In genomic region chr11:19963717-19964141, GRCm38 (mm10) we compare ENCODE assay signal across 8 mouse cellular contexts. TPM values are rescaled to one million over a fixed set of nuclear protein-coding genes. Genes with fewer than 3 reads are reported as not detected.
A peak's percentile ranks its signal among the peaks of the same experiment; 100 is the strongest.
DNase-seq lines count a peak whose midpoint lies in the region; ATAC-seq and TF ChIP-seq lines count a peak whose summit lies in the region.

No protein-coding gene starts in this region.

- no peaks in the 10 kb centered on the region for H3K27me3 ChIP-seq in forebrain, embryonic 13.5 days
- H3K27me3 ChIP-seq in forebrain, postnatal 0 days (ENCODE audit: insufficient read depth, low read length), result no peaks in the 10 kb centered on the region
- no peaks in the 10 kb centered on the region for H3K27me3 ChIP-seq in intestine, postnatal 0 days (replicated peaks; ENCODE audit: control insufficient read depth, insufficient read depth, low read length)
- no peaks in the 10 kb centered on the region for H3K27me3 ChIP-seq in lung, embryonic 15.5 days

- H3K4me2 ChIP-seq in forebrain, embryonic 13.5 days, result no peak overlapping the region
- H3K4me2 ChIP-seq in forebrain, postnatal 0 days (ENCODE audit: low read depth), result no peak overlapping the region
- no peak overlapping the region for H3K4me2 ChIP-seq in intestine, postnatal 0 days (replicated peaks; ENCODE audit: low read depth)
- peak overlapping the region; percentile 34; the same call in 1 of the 2 replicates for H3K4me2 ChIP-seq in lung, embryonic 15.5 days

- no peaks in the 10 kb centered on the region for H3K36me3 ChIP-seq in forebrain, embryonic 13.5 days (ENCODE audit: poor library complexity, severe bottlenecking)
- 0 out of 2 replicates have a peak, but pooled peaks cover 6% of the 10 kb centered on the region for H3K36me3 ChIP-seq in forebrain, postnatal 0 days (ENCODE audit: insufficient read depth)
- H3K36me3 ChIP-seq in intestine, postnatal 0 days (ENCODE audit: control insufficient read depth, insufficient read depth), result no peaks in the 10 kb centered on the region
- no peaks in the 10 kb centered on the region for H3K36me3 ChIP-seq in lung, embryonic 15.5 days

- peaks cover 14% of the 10 kb centered on the region for H3K4me1 ChIP-seq in forebrain, embryonic 13.5 days
- H3K4me1 ChIP-seq in forebrain, postnatal 0 days (ENCODE audit: insufficient read depth), result no peaks in the 10 kb centered on the region
- H3K4me1 ChIP-seq in brown adipose tissue, adult 24 weeks (ENCODE audit: control insufficient read depth, insufficient read depth, insufficient read length, low read length), result peaks cover 46% of the 10 kb centered on the region
- peaks cover 18% of the 10 kb centered on the region for H3K4me1 ChIP-seq in intestine, postnatal 0 days (replicated peaks; ENCODE audit: control insufficient read depth, insufficient read depth, low read length)
- H3K4me1 ChIP-seq in lung, embryonic 15.5 days, result peaks cover 66% of the 10 kb centered on the region

- TF ChIP-seq CTCF in forebrain, postnatal 0 days (IDR thresholded peaks at IDR 0.05; ENCODE audit: low read depth), result no peak
- no peak for TF ChIP-seq CTCF in intestine, postnatal 0 days (IDR thresholded peaks at IDR 0.05; ENCODE audit: low read depth)

- ATAC-seq in forebrain, embryonic 13.5 days, result no peak
- ATAC-seq in forebrain, postnatal 0 days, result no peak
- peak; percentile 15; the same call in 1 of the 2 replicates for ATAC-seq in intestine, postnatal 0 days
- no peak for ATAC-seq in lung, embryonic 15.5 days (ENCODE audit: borderline replicate concordance, extremely low read depth, low FRiP score, low TSS enrichment)

- no peak overlapping the region for H3K9ac ChIP-seq in forebrain, embryonic 13.5 days
- no peak overlapping the region for H3K9ac ChIP-seq in forebrain, postnatal 0 days
- no peak overlapping the region for H3K9ac ChIP-seq in intestine, postnatal 0 days (ENCODE audit: low read depth, low read length)
- H3K9ac ChIP-seq in lung, embryonic 15.5 days, result no peak overlapping the region

- 88% methylated on average over 12 of the region's 12 CpGs for WGBS in forebrain, embryonic 13.5 days
- WGBS in forebrain, postnatal 0 days, result 70% methylated on average over 12 of the region's 12 CpGs
- WGBS in intestine, postnatal 0 days, result 14% methylated on average over 12 of the region's 12 CpGs
- 11% methylated on average over 12 of the region's 12 CpGs for WGBS in lung, embryonic 15.5 days

- H3K4me3 ChIP-seq in forebrain, embryonic 13.5 days, result no peak overlapping the region
- no peak overlapping the region for H3K4me3 ChIP-seq in forebrain, postnatal 0 days (ENCODE audit: low read depth, low read length)
- peak overlapping the region; percentile 50 for H3K4me3 ChIP-seq in brown adipose tissue, adult 24 weeks (ENCODE audit: insufficient read depth, low read depth, low read length)
- no peak overlapping the region for H3K4me3 ChIP-seq in intestine, postnatal 0 days (ENCODE audit: low read depth, low read length)
- no peak overlapping the region for H3K4me3 ChIP-seq in lung, embryonic 15.5 days

- H3K27ac ChIP-seq in forebrain, embryonic 13.5 days, result peak overlapping the region; percentile 10; the same call in 1 of the 2 replicates
- H3K27ac ChIP-seq in forebrain, postnatal 0 days (ENCODE audit: low read depth, low read length), result no peak overlapping the region
- peak overlapping the region; percentile 95 for H3K27ac ChIP-seq in brown adipose tissue, adult 24 weeks (replicated peaks; ENCODE audit: low read depth, low read length)
- peak overlapping the region; percentile 74 for H3K27ac ChIP-seq in intestine, postnatal 0 days (ENCODE audit: low read depth, low read length)
- H3K27ac ChIP-seq in lung, embryonic 15.5 days, result peak overlapping the region; percentile 57

- no peaks in the 10 kb centered on the region for H3K9me3 ChIP-seq in forebrain, embryonic 13.5 days (replicated peaks)
- H3K9me3 ChIP-seq in forebrain, postnatal 0 days (ENCODE audit: low read length), result no peaks in the 10 kb centered on the region
- H3K9me3 ChIP-seq in intestine, postnatal 0 days (ENCODE audit: control insufficient read depth), result no peaks in the 10 kb centered on the region
- no peaks in the 10 kb centered on the region for H3K9me3 ChIP-seq in lung, embryonic 15.5 days

- DNase-seq in forebrain, postnatal 0 days, result no peak
- DNase-seq in urinary bladder, postnatal 4 days (ENCODE audit: low spot score in 2 of 2), result no peak
- DNase-seq in urinary bladder, adult 18-20 months (ENCODE audit: low spot score in 2 of 2), result no peak
- DNase-seq in layer of hippocampus, postnatal 10 days (ENCODE audit: low spot score in 2 of 2), result no peak

RNA-seq across cellular contexts. Expression of gene Spred2, which starts 39.6 kb away (rescaled TPM):
- polyA plus RNA-seq in forebrain, embryonic 13.5 days (2015; fragmentation: Nextera tagmentation; extraction: Ambion mirVana), result 6.9 and 7.6 TPM in 2 replicates
- 12.0 and 15.5 TPM in 2 replicates for total RNA-seq in forebrain, postnatal 0 days (2014; rRNA removed)
- polyA plus RNA-seq in forebrain, postnatal 0 days (2015; fragmentation: Nextera tagmentation; extraction: Ambion mirVana), result 6.7 and 9.1 TPM in 2 replicates
- 8.4 and 10.2 TPM in 2 replicates for polyA plus RNA-seq in brown adipose tissue, adult 24 weeks (2012; ENCODE audit: insufficient read depth, insufficient read length, missing spikeins)
- 5.6 and 5.7 TPM in 2 replicates for polyA plus RNA-seq in intestine, postnatal 0 days (2015; fragmentation: Nextera tagmentation; extraction: Ambion mirVana)
- 6.3 and 6.6 TPM in 2 replicates for polyA plus RNA-seq in lung, embryonic 15.5 days (2015; fragmentation: Nextera tagmentation; extraction: Ambion mirVana)
- 10 to 100 TPM; 79.2 to 82.6 TPM for total RNA-seq in layer of hippocampus, postnatal 10 days (2021)
